Mouse (Mus musculus) neural tube, embryonic 11.5 days (tissue): ENCODE measurements around the gene Qrfp. TPM values are rescaled to one million over a fixed set of nuclear protein-coding genes. Genes with fewer than 3 reads are reported as not detected.

Experiments
- ATAC-seq: fragments of 200-750 bp; cut with Nextera tagmentation; 2 replicates; pipeline ENCODE4 v1.8.0; 2017; ENCODE audit warnings: moderate number of reproducible peaks, mild to moderate bottlenecking, moderate TSS enrichment, moderate library complexity; ENCODE audit not compliant: insufficient read depth, low FRiP score, low TSS enrichment
- DNase-seq: peaks from one replicate; pipeline ENCODE4 v3.0.0-alpha.2; 2015; ENCODE audit warnings: low spot score
- H3K27ac ChIP-seq: fragments of 300-500 bp; sonication (generic); 2 replicates; pipeline ENCODE4 v1.5.1; 2014; ENCODE audit warnings: low read depth, mild to moderate bottlenecking, low read length
- H3K27me3 ChIP-seq: fragments of 300-500 bp; sonication (generic); 2 replicates; pipeline ENCODE4 v1.6.1; 2014; ENCODE audit warnings: mild to moderate bottlenecking, low read length, mixed read lengths; ENCODE audit not compliant: control insufficient read depth, insufficient read depth
- H3K36me3 ChIP-seq: fragments of 300-500 bp; sonication (generic); 2 replicates; pipeline ENCODE4 v1.6.1; 2014; ENCODE audit warnings: mild to moderate bottlenecking, low read length, moderate library complexity, mixed read lengths; ENCODE audit not compliant: control insufficient read depth, insufficient read depth
- H3K4me1 ChIP-seq: fragments of 300-500 bp; sonication (generic); 2 replicates; pipeline ENCODE4 v1.6.1; 2014; ENCODE audit warnings: low read length, mixed read lengths; ENCODE audit not compliant: control insufficient read depth, insufficient read depth
- H3K4me2 ChIP-seq: fragments of 300-500 bp; sonication (generic); 2 replicates; pipeline ENCODE4 v1.6.1; 2014; ENCODE audit warnings: low read depth, mild to moderate bottlenecking, moderate library complexity
- H3K4me3 ChIP-seq: fragments of 300-500 bp; sonication (generic); 2 replicates; pipeline ENCODE4 v1.5.1; 2014; ENCODE audit warnings: low read depth, low read length
- H3K9ac ChIP-seq: fragments of 300-500 bp; sonication (generic); 2 replicates; pipeline ENCODE4 v1.6.1; 2014; ENCODE audit warnings: mild to moderate bottlenecking, low read length
- H3K9me3 ChIP-seq: fragments of 300-500 bp; sonication (generic); 2 replicates; pipeline ENCODE4 v1.6.1; 2016; ENCODE audit warnings: low read length; ENCODE audit not compliant: control insufficient read depth
- WGBS: fragments of 180-500 bp; shearing (Covaris S2); extraction: QIAGEN DNeasy Blood & Tissue Kit; methylation state at CpG from one replicate; pipeline ENCODE4 v1.1.7; 2014; 5-methylcytosine and 5-hydroxymethylcytosine counted together
- polyA plus RNA-seq: library from polyadenylated mRNA; unstranded; fragments of >200 nt; fragmentation: Nextera tagmentation; extraction: Ambion mirVana; gene quantifications from 2 replicates; pipeline ENCODE4 v1.2.1, GENCODE M21; 2014

Gene Qrfp
- polyA plus RNA-seq, 1 experiment from 2014 or later = 0.09 TPM

GRCm38 (mm10) chr2:31825469-31825911 lies 15.1 kb upstream of the Qrfp start:
- no peak overlapping the region for H3K4me3 ChIP-seq
- no peak overlapping the region for H3K27ac ChIP-seq
- 92% methylated on average over 16 of the region's 16 CpGs for WGBS
- H3K9me3 ChIP-seq = no peaks in the 10 kb centered on the region
- ATAC-seq (no peak), DNase-seq (no peak)
- H3K4me2 ChIP-seq = no peak overlapping the region
- no peak overlapping the region for H3K9ac ChIP-seq
- H3K27me3 ChIP-seq = 0 out of 2 replicates have a peak, but pooled peaks cover 4% of the 10 kb centered on the region
- H3K4me1 ChIP-seq = peaks cover 4% of the 10 kb centered on the region; the same call in 1 of the 2 replicates
- no peaks in the 10 kb centered on the region for H3K36me3 ChIP-seq

DNA sequence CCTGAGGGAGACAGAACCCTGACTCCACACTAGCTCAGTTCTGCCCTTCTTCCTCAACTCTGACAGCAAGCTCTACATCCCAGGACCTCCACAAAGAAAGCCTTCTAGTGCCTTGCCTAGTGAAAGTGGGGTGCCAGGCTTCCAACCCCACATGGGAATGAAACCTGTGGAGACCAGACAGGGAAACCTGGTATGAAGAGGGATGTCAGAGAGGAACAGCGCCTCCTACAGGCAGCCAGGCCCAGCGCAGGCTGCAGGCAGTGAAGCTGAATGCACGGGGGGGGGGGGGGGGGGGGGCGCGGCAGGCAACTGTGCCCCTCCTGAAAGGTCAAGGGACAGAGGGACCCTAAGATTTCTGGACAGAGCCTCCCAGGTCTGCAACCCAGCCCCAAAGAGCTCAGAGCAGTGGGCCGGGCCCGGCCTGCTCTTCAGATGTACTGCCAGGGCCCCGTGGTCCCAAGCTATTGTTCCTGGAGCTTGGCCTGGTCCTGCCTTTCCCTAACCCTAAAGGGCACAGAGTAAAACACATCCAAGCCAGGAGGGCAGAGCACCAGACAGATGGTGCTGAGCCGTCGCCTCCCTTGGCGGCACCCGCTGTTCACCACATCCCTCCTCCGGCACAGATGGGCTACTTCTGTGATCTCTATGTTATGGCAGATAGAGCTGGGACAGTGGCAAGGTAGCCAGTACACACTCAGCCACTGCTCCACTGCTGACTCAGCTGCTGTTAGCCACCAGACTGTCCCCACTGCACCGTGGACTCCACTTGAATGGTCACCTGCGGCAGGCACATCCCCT lies 13.8 kb upstream of the Qrfp start:
- Histone ChIP-seq H3K4me1 (peaks cover 2% of the 10 kb centered on the region; the same call in 1 of the 2 replicates), H3K36me3 (no peaks in the 10 kb centered on the region), H3K4me2 (no peak overlapping the region), H3K27me3 (0 out of 2 replicates have a peak, but pooled peaks cover 4% of the 10 kb centered on the region), H3K9me3 (no peaks in the 10 kb centered on the region), H3K27ac (no peak overlapping the region), H3K9ac (no peak overlapping the region), H3K4me3 (no peak overlapping the region)
- 69% methylated on average over 13 of the region's 15 CpGs for WGBS
- peak; percentile 38 for DNase-seq
- no peak for ATAC-seq

DNA sequence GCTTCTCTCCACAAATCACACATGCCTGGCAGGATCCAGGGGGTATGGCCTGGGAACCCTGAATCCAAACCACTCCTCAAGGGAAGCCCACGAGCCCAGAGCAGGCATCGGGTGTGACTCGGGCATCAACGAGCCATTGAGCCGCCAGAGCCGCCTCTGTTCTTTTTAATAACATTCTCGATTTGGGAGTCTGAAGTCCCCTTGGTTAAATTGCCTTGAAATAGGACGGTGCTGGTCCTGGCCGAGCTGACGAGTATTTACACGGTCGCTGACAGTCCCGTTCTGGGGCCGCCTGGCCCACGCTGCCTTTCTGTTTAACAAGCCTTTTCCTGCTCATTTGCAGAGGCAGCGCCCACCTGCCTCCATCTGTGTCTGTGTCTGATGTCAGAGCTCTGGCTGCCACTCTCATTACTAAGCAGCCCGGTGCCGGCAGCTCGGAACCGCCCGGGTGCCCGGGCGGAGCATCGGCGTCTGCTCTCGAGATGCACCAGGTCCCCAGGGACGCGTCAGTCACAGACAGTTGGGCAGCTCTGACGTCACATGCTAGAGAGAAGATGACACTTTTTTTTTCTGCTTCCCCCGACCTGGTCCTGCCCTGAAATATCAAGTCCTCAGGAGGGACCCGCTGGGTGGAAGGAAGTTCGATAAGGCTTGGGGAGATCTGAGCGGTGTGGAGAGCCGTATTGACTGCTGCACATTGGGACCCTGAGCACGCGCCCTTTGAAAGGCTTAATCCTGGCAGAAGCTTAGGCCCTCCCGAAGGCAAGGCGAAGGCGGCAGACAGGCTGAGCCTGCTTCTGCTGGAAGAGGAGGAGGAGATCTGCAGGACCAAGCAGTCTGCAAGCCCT lies 12.4 kb upstream of the Qrfp start:
- no peak overlapping the region for H3K27ac ChIP-seq
- no peak overlapping the region for H3K4me3 ChIP-seq
- DNase-seq = peak; percentile 68
- 0 out of 2 replicates have a peak, but pooled peaks cover 4% of the 10 kb centered on the region for H3K27me3 ChIP-seq
- no peaks in the 10 kb centered on the region for H3K9me3 ChIP-seq
- no peaks in the 10 kb centered on the region for H3K36me3 ChIP-seq
- peak; percentile 50; the same call in 1 of the 2 replicates for ATAC-seq
- H3K9ac ChIP-seq = no peak overlapping the region
- WGBS = 20% methylated on average over 39 of the region's 39 CpGs
- H3K4me1 ChIP-seq = peaks cover 2% of the 10 kb centered on the region; the same call in 1 of the 2 replicates
- H3K4me2 ChIP-seq = peak overlapping the region; percentile 32

DNA sequence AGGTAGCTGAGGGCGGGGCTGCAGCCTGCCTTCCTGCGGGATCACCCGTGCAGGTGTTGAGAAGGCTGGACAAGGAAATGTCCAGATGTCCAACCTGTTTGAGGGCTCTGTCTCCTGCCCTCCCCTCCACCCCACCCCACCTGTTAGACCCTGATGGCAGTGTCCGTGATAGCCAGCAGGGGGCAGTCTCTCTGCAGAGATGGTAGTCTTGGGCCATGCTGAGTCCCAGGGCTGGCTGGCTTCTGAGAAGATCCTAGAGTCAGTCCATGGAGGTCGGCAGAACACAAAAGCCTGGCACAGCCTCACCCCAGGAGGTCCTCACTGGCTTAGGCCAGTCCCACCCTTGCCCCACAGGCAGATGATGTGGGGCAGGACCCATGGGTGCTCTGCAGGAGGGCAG lies 5.0 kb upstream of the Qrfp start:
- H3K4me1 ChIP-seq = no peaks in the 10 kb centered on the region
- DNase-seq = peak; percentile 67
- no peak for ATAC-seq
- 19% methylated on average over 5 of the region's 5 CpGs for WGBS
- H3K4me3 ChIP-seq = no peak overlapping the region
- no peak overlapping the region for H3K4me2 ChIP-seq
- H3K27me3 ChIP-seq = 0 out of 2 replicates have a peak, but pooled peaks cover 2% of the 10 kb centered on the region
- no peaks in the 10 kb centered on the region for H3K9me3 ChIP-seq
- no peak overlapping the region for H3K27ac ChIP-seq
- H3K9ac ChIP-seq = no peak overlapping the region; the same call in 1 of the 2 replicates
- no peaks in the 10 kb centered on the region for H3K36me3 ChIP-seq

- Histone ChIP-seq H3K4me2 (no peak overlapping the region), H3K36me3 (no peaks in the 10 kb centered on the region), H3K4me1 (no peaks in the 10 kb centered on the region), H3K9ac (no peak overlapping the region), H3K27ac (no peak overlapping the region), H3K9me3 (no peaks in the 10 kb centered on the region), H3K27me3 (0 out of 2 replicates have a peak, but pooled peaks cover 2% of the 10 kb centered on the region), H3K4me3 (no peak overlapping the region)
- DNase-seq (no peak), ATAC-seq (no peak)
- 79% methylated on average over 7 of the region's 7 CpGs for WGBS
These were observed 4.3 kb upstream of the Qrfp start for GRCm38 (mm10) chr2:31814699-31815098.

- no peaks in the 10 kb centered on the region for H3K9me3 ChIP-seq
- H3K4me1 ChIP-seq = peaks cover 5% of the 10 kb centered on the region
- H3K4me3 ChIP-seq = no peak overlapping the region
- no peak overlapping the region for H3K4me2 ChIP-seq
- H3K36me3 ChIP-seq = no peaks in the 10 kb centered on the region
- no peak for ATAC-seq
- no peak overlapping the region for H3K27ac ChIP-seq
- DNase-seq = no peak
- 0 out of 2 replicates have a peak, but pooled peaks cover 2% of the 10 kb centered on the region for H3K27me3 ChIP-seq
- 87% methylated on average over 4 of the region's 4 CpGs for WGBS
- no peak overlapping the region for H3K9ac ChIP-seq
These were observed 3.3 kb upstream of the Qrfp start for GRCm38 (mm10) chr2:31813641-31814040.

- H3K27me3 ChIP-seq = 0 out of 2 replicates have a peak, but pooled peaks cover 2% of the 10 kb centered on the region
- ATAC-seq = no peak
- H3K27ac ChIP-seq = no peak overlapping the region
- peaks cover 25% of the 10 kb centered on the region for H3K4me1 ChIP-seq
- no peaks in the 10 kb centered on the region for H3K9me3 ChIP-seq
- no peak for DNase-seq
- H3K36me3 ChIP-seq = no peaks in the 10 kb centered on the region
- H3K4me2 ChIP-seq = no peak overlapping the region
- no peak overlapping the region for H3K4me3 ChIP-seq
- no peak overlapping the region for H3K9ac ChIP-seq
- 88% methylated on average over 14 of the region's 14 CpGs for WGBS
These were observed 942 bp upstream of the Qrfp start for GRCm38 (mm10) chr2:31811086-31811958.

DNA sequence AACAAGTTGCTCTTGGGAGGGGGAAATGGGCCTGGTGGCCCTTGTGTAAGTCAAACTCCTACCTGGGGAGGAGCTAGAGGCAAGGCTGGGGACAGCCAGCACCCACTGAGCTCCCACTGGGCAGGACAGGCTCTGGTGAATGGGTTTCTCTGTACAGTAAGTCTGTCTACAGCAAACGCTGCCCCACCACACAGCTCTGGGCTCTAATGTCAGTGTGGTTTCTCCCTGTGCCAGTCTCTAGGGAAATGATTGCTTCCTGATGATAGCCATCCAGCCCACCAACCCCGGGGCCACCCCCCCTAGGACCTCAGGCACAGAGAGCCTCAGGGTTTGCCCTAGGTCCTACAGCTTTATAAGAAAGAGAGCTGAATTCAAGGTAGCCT lies 1.0 kb downstream of the Qrfp start:
- H3K4me3 ChIP-seq = no peak overlapping the region
- H3K27ac ChIP-seq = no peak overlapping the region
- ATAC-seq (no peak), DNase-seq (no peak)
- H3K27me3 ChIP-seq = 0 out of 2 replicates have a peak, but pooled peaks cover 2% of the 10 kb centered on the region
- no peak overlapping the region for H3K9ac ChIP-seq
- no peaks in the 10 kb centered on the region for H3K9me3 ChIP-seq
- H3K36me3 ChIP-seq = no peaks in the 10 kb centered on the region
- peaks cover 30% of the 10 kb centered on the region for H3K4me1 ChIP-seq
- WGBS = 47% methylated on average over 2 of the region's 2 CpGs
- no peak overlapping the region for H3K4me2 ChIP-seq
